Mouse (Mus musculus) small intestine, adult 2 months (tissue): ENCODE results near the gene Flcn. TPM values are rescaled to one million over a fixed set of nuclear protein-coding genes. Genes with fewer than 3 reads are reported as not detected.

Experiments used
- H3K27ac ChIP-seq: fragments of 200-500 bp; 2 replicates; pipeline ENCODE4 v1.5.1; 2012; ENCODE audit warnings: low read depth, low read length, control low read depth, inconsistent platforms; ENCODE audit not compliant: insufficient read depth
- H3K27me3 ChIP-seq: fragments of 200-500 bp; 2 replicates; pipeline ENCODE4 v1.6.1; 2012; ENCODE audit warnings: mild to moderate bottlenecking, moderate library complexity, low read length, inconsistent platforms; ENCODE audit not compliant: control insufficient read depth, insufficient read depth
- H3K36me3 ChIP-seq: fragments of 200-500 bp; 2 replicates; pipeline ENCODE4 v1.6.1; 2012; ENCODE audit warnings: mild to moderate bottlenecking, low read length, control low read depth, inconsistent platforms; ENCODE audit not compliant: control insufficient read depth, insufficient read depth
- H3K4me1 ChIP-seq: fragments of 200-500 bp; 2 replicates; pipeline ENCODE4 v1.6.1; 2012; ENCODE audit warnings: low read length, inconsistent platforms, mixed read lengths; ENCODE audit not compliant: control insufficient read depth, insufficient read depth, insufficient read length
- H3K4me3 ChIP-seq: fragments of 200-500 bp; 2 replicates; pipeline ENCODE4 v1.5.1; 2012; ENCODE audit warnings: low read depth, mild to moderate bottlenecking, control low read depth, inconsistent platforms, low read length, moderate library complexity
- CTCF ChIP-seq: fragments of 200-500 bp; IDR thresholded peaks from 2 replicates; pipeline ENCODE4 v1.5.1; 2012; ENCODE audit warnings: low read depth, mild to moderate bottlenecking, control low read depth, inconsistent platforms, low read length, moderate library complexity, mixed read lengths; ENCODE audit not compliant: insufficient replicate concordance, insufficient read length; ENCODE audit errors: extremely low read depth
- POLR2A ChIP-seq: fragments of 200-500 bp; IDR thresholded peaks from 2 replicates; pipeline ENCODE4 v1.6.1; 2012; ENCODE audit warnings: low read depth, mild to moderate bottlenecking, control low read depth, inconsistent platforms, low read length, moderate library complexity
- WGBS: fragments of 180-500 bp; shearing (Covaris S2); methylation state at CpG from one replicate; pipeline ENCODE4 v1.1.7; 2018; 5-methylcytosine and 5-hydroxymethylcytosine counted together
- polyA plus RNA-seq: library from polyadenylated mRNA; depleted of rRNA; stranded (reverse); fragments of >200 nt; gene quantifications from 2 replicates; pipeline ENCODE4 v1.2.3, GENCODE M21; 2012

Gene Flcn
- polyA plus RNA-seq, 1 experiment = 23.8 TPM

DNA sequence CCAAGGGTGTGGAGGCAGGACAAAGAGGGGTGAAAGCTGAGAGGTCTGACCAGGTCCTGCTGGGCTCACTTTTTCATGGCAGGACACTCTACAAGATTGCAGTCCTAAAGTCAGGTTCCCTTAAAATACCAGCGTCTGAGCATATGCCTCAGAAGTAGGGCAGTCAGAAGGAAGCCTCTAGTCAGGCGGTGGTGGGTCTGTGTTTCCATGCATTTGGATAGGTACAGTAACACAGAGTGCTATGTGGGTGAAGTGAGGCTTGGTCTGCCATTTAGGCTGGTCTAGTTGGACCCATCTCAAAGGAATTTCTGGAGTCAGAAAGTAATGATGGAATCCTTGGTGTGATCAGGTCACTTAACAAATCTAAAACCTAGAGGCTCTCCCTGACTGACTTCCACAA is 40.5 kb downstream of the Flcn start:
- Histone ChIP-seq H3K4me3 (no peak overlapping the region), H3K4me1 (no peaks in the 10 kb centered on the region), H3K36me3 (peaks cover 75% of the 10 kb centered on the region), H3K27ac (no peak overlapping the region), H3K27me3 (no peaks in the 10 kb centered on the region)
- TF ChIP-seq POLR2A (no peak), CTCF (no peak)
- 83% methylated on average over 2 of the region's 2 CpGs for WGBS

DNA sequence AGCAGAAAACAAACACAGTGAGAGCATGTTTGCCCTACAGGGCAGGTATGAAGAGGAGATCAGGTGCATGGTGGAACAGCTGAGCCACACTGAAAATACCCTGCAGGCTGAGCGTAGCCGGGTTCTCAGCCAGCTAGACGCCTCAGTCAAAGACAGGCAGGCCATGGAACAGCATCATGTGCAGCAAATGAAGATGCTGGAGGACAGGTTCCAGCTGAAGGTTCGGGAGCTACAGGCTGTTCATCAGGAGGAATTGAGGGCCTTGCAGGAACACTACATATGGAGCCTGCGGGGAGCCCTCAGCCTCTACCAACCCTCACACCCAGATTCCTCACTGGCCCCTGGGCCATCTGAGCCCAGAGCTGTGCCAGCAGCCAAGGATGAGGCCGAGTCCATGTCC is 49.0 kb downstream of the Flcn start:
- H3K4me3 ChIP-seq = no peak overlapping the region
- WGBS = 94% methylated on average over 6 of the region's 6 CpGs
- peaks cover 64% of the 10 kb centered on the region for H3K36me3 ChIP-seq
- H3K27me3 ChIP-seq = no peaks in the 10 kb centered on the region
- TF ChIP-seq POLR2A (no peak), CTCF (no peak)
- no peak overlapping the region for H3K27ac ChIP-seq
- peaks cover 2% of the 10 kb centered on the region; the same call in 1 of the 2 replicates for H3K4me1 ChIP-seq

DNA sequence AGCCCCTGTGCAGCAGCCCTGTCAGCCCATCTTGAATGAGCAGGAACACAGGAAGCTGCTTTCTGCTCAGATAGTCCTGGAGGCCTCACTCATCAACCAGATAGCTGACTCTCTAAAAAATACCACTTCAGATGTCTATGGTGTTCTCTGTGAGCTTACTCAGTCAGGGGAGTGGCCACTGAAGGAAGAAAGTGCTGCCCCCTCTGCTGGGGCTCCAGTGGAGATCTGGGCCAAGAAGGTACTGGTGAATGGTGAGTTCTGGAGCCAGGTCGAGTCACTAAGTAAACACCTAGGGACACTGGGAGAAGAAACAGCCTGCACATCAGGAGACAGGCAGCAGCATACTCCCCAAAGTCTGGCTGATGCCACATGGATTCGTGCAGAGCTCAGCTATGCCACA is 50.2 kb downstream of the Flcn start:
- Histone ChIP-seq H3K4me1 (peaks cover 2% of the 10 kb centered on the region; the same call in 1 of the 2 replicates), H3K27ac (no peak overlapping the region), H3K4me3 (no peak overlapping the region), H3K27me3 (no peaks in the 10 kb centered on the region), H3K36me3 (peaks cover 62% of the 10 kb centered on the region)
- WGBS = 57% methylated on average over 2 of the region's 2 CpGs
- TF ChIP-seq CTCF (no peak), POLR2A (no peak)

DNA sequence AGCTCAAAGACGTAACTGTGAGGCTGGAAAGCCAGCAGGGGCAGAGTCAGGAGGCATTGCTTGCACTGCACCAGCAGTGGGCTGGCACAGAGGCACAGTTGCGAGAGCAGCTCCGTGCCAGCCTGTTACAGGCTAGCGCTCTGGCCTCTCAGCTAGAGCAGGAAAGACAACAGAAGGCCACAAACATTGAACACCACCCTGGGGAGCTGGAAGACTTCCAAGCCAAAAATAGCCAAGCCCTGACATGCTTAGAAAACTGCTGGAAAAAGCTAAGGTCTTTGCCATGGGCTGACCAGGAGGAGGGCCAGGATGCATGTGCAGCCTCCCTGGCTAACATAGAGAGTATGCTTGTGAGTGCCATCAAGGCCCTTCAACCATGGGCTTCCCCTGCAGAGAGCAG is 50.6 kb downstream of the Flcn start:
- no peaks in the 10 kb centered on the region for H3K27me3 ChIP-seq
- peaks cover 2% of the 10 kb centered on the region; the same call in 1 of the 2 replicates for H3K4me1 ChIP-seq
- TF ChIP-seq POLR2A = no peak
- TF ChIP-seq CTCF = no peak
- no peak overlapping the region for H3K27ac ChIP-seq
- 73% methylated on average over 4 of the region's 4 CpGs for WGBS
- H3K36me3 ChIP-seq = peaks cover 58% of the 10 kb centered on the region
- H3K4me3 ChIP-seq = no peak overlapping the region

DNA sequence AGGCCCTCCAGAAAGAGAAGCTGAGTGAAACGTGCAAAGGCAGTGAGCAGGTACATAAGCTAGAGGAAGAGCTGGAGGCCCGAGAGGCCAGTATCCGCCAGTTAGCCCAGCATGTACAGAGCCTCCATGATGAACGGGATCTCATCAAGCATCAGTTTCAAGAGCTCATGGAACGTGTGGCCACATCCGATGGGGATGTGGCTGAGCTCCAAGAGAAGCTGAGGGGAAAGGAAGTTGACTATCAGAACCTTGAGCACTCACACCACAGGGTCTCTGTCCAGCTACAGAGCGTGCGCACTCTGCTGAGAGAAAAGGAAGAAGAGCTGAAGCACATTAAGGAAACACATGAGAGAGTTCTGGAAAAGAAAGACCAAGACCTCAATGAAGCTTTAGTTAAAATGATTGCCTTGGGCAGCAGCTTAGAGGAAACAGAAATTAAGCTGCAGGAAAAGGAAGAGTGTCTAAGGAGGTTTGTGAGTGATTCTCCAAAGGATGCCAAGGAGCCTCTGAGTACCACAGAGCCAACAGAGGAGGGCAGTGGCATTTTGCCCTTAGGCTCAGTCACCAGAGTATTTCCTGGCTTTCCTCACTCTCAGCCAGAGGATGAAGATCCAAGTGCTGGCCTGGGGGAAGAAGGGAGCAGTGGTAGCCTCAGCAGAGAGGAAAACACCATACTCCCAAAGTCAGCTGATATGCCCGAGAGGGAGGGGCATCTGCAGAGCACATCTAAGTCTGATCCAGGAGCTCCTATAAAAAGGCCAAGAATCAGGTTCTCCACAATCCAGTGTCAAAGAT is 51.4 kb downstream of the Flcn start:
- 82% methylated on average over 9 of the region's 9 CpGs for WGBS

DNA sequence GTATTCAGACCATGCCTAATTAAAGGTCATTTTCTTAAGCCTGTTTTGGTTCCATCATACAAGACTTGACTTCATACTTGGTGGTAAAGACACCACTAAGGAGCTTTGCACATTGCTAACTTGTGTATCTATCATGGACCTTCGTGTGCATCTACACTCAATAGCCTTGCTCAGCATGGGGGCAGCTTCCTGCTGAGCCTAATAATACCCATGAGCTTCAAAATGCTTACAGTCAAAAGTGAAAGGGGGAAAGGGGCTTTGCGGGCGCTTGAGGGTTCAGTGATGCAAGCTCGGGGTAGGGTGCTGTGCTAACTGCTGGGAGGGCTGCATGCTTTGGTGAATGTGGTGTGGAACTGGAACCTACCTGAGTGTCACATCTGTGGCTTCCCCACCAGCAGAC is 53.5 kb downstream of the Flcn start:
- peaks cover 56% of the 10 kb centered on the region for H3K36me3 ChIP-seq
- 91% methylated on average over 4 of the region's 4 CpGs for WGBS
- no peak for TF ChIP-seq POLR2A
- no peak for TF ChIP-seq CTCF

More for the DNA sequence above, 51.4 kb downstream of the Flcn start:
- peaks cover 57% of the 10 kb centered on the region for H3K36me3 ChIP-seq
- no peak overlapping the region for H3K4me3 ChIP-seq
- no peak overlapping the region for H3K27ac ChIP-seq
- TF ChIP-seq POLR2A = no peak
- TF ChIP-seq CTCF = no peak
- H3K27me3 ChIP-seq = no peaks in the 10 kb centered on the region
- H3K4me1 ChIP-seq = peaks cover 2% of the 10 kb centered on the region; the same call in 1 of the 2 replicates

DNA sequence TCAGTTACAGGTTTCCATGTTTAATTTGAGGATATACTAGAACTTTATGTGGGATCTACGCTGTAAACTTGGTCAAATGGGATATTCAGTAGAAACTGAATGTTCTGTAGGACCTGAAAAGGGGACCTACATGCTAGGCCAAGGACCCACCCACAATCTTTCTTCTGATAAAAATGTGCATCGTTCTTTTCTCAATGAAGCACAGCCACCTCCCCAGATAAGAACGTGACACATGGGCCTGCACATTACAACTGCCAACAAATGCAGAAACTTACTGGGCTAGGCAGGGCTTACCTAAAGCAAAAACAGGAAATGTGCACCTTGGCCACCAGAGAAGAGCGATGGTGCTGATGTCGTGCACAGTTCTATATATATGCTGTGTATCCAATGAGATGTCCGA is 55.3 kb downstream of the Flcn start:
- peaks cover 2% of the 10 kb centered on the region; the same call in 1 of the 2 replicates for H3K4me1 ChIP-seq
- H3K27ac ChIP-seq = no peak overlapping the region
- no peaks in the 10 kb centered on the region for H3K27me3 ChIP-seq
- no peak overlapping the region for H3K4me3 ChIP-seq
- TF ChIP-seq CTCF = no peak
- no peak for TF ChIP-seq POLR2A
- H3K36me3 ChIP-seq = peaks cover 53% of the 10 kb centered on the region
- WGBS = 87% methylated on average over 6 of the region's 6 CpGs

More for the DNA sequence above, 53.5 kb downstream of the Flcn start:
- H3K27ac ChIP-seq = no peak overlapping the region
- peaks cover 2% of the 10 kb centered on the region; the same call in 1 of the 2 replicates for H3K4me1 ChIP-seq
- no peaks in the 10 kb centered on the region for H3K27me3 ChIP-seq
- H3K4me3 ChIP-seq = no peak overlapping the region
